Mouse (Mus musculus) limb, embryonic 14.5 days (tissue): ENCODE data around the gene Srgap1. TPM values are rescaled to one million over a fixed set of nuclear protein-coding genes. Genes with fewer than 3 reads are reported as not detected.

ENCODE experiments used
- ATAC-seq: fragments of 200-750 bp; cut with Nextera tagmentation; 2 replicates; pipeline ENCODE4 v1.8.0; 2017; ENCODE audit warnings: low read depth, moderate number of reproducible peaks, moderate TSS enrichment; ENCODE audit not compliant: low FRiP score
- DNase-seq: peaks from one replicate; pipeline ENCODE4 v3.0.0-alpha.2; 2015; ENCODE audit warnings: low spot score
- H3K27ac ChIP-seq: fragments of 300-500 bp; sonication (generic); replicated peaks from 2 replicates; pipeline ENCODE4 v1.5.1; 2014; ENCODE audit warnings: low read depth, mild to moderate bottlenecking, low read length, moderate library complexity, mixed read lengths
- H3K27me3 ChIP-seq: fragments of 300-500 bp; sonication (generic); 2 replicates; pipeline ENCODE4 v1.6.1; 2014; ENCODE audit warnings: low read length, mixed read lengths; ENCODE audit not compliant: control insufficient read depth, insufficient read depth
- H3K36me3 ChIP-seq: fragments of 300-500 bp; sonication (generic); 2 replicates; pipeline ENCODE4 v1.6.1; 2014; ENCODE audit warnings: mild to moderate bottlenecking, low read length, moderate library complexity, mixed read lengths; ENCODE audit not compliant: control insufficient read depth, insufficient read depth
- H3K4me1 ChIP-seq: fragments of 300-500 bp; sonication (generic); 2 replicates; pipeline ENCODE4 v1.6.1; 2014; ENCODE audit warnings: antibody characterized with exemption, low read length, mixed read lengths; ENCODE audit not compliant: control insufficient read depth, insufficient read depth
- H3K4me2 ChIP-seq: fragments of 300-500 bp; sonication (generic); replicated peaks from 2 replicates; pipeline ENCODE4 v1.6.1; 2014; ENCODE audit warnings: low read depth, mild to moderate bottlenecking, low read length, moderate library complexity; ENCODE audit not compliant: severe bottlenecking
- H3K4me3 ChIP-seq: fragments of 300-500 bp; sonication (generic); replicated peaks from 2 replicates; pipeline ENCODE4 v1.5.1; 2014; ENCODE audit warnings: low read length
- H3K9ac ChIP-seq: fragments of 300-500 bp; sonication (generic); 2 replicates; pipeline ENCODE4 v1.6.1; 2014; ENCODE audit warnings: mild to moderate bottlenecking, low read depth, low read length, moderate library complexity; ENCODE audit not compliant: severe bottlenecking
- H3K9me3 ChIP-seq: fragments of 300-500 bp; sonication (generic); 2 replicates; pipeline ENCODE4 v1.6.1; 2016; ENCODE audit warnings: low read length; ENCODE audit not compliant: control insufficient read depth
- POLR2A ChIP-seq: fragments of 200-500 bp; IDR thresholded peaks from 2 replicates; pipeline ENCODE4 v1.8.0; 2012; ENCODE audit warnings: inconsistent platforms, mild to moderate bottlenecking, moderate library complexity, borderline replicate concordance; ENCODE audit not compliant: insufficient read depth, insufficient read length; ENCODE audit errors: extremely low read depth
- WGBS: fragments of 180-500 bp; shearing (Covaris S2); extraction: QIAGEN DNeasy Blood & Tissue Kit; methylation state at CpG from one replicate; pipeline ENCODE4 v1.1.7; 2014; 5-methylcytosine and 5-hydroxymethylcytosine counted together
- polyA plus RNA-seq, 2 experiments: library from polyadenylated mRNA; depleted of rRNA in 1 of 2; stranded (reverse) in 1 of 2; unstranded in 1 of 2; fragments of >200 nt; fragmentation: Nextera tagmentation in 1 of 2; extraction: Ambion mirVana in 1 of 2; gene quantifications; 2 replicates each; pipeline versions ENCODE4 v1.2.1 to v1.2.3; 2012 to 2014

Srgap1 gene
- polyA plus RNA-seq, 2 experiments: 9.6 to 18.2 TPM

DNA sequence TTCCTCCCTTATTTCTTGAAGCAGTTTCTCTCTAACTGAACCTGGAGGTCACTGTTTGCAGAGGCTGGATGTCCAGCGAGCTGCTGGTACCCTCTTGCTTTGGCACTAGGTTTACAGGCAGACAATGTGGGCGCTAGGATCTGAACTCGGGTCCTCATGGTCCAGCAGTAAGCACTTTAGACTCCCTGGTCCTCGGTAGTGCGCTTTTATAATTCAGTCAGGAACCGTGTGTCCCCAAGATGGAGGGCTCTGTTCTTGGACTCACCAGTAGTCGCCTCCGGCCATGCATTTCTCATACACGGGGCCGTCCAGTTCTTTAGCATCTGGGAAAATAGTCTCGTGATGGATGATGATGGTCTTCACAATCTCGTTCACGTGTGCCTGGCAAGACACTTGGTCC, 242.6 kb downstream of the Srgap1 start:
- TF ChIP-seq POLR2A: no peak
- H3K36me3 ChIP-seq: peaks cover 31% of the 10 kb centered on the region
- no peak for ATAC-seq
- H3K27me3 ChIP-seq: no peaks in the 10 kb centered on the region
- no peaks in the 10 kb centered on the region for H3K9me3 ChIP-seq
- no peak overlapping the region for H3K4me3 ChIP-seq
- no peak overlapping the region for H3K9ac ChIP-seq
- no peaks in the 10 kb centered on the region for H3K4me1 ChIP-seq
- WGBS: 91% methylated on average over 13 of the region's 13 CpGs
- no peak overlapping the region for H3K4me2 ChIP-seq
- no peak overlapping the region for H3K27ac ChIP-seq
- no peak for DNase-seq

DNA sequence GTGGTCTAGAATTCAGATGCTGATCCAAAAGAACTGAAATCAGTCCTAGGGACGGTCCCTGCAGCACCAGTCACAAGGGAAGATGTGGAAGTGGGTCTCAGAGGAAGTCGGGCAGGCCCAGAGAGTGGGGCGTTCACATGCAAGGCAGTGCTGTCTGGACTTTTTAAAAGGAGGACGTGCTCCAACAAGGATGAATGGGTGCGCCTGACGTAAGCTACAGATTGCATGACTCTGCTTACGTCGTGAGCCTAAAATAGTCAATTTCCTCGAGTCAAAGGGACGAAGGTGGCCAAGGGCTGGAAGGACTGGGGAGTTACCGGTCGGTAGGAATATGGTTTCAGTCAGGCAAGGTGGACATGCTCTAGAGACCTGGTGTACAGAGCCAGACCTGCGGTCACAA, 247.1 kb downstream of the Srgap1 start:
- TF ChIP-seq POLR2A: no peak
- 95% methylated on average over 13 of the region's 13 CpGs for WGBS
- H3K36me3 ChIP-seq: peaks cover 39% of the 10 kb centered on the region

DNA sequence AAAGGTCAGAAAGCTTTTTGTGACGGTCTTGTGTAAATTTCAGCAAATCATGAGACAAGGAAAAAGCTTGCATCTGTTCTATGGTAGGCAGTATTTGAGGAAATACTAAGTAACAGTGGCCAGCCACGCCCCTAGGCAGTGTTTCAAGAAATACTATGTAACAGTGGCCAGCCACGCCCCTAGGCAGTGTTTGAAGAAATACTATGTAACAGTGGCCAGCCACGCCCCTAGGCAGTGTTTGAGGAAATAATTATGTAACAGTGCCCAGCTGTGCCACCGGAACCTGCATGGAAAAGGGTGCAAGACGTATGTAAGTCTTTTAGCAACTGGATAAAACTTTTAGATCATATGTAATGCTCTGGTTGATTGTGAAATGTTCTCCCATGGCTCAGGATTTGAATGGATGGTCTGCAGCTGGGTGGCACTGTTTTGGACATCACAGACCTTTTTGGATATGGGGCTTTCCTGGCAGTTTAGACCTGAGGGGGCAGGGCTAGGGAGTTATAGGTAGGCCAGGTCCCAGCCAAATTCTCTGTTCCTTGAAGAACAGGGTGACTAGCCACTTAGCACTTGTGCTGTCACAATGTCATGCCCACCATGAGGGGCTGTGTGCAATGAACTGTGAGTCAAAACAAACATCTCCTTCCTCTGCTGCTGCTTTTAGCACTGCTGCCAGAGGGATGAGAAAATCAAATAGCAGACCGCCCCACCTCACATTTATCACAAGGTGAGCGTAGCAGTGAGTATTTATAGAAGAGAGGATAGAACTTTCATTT, 250.9 kb downstream of the Srgap1 start:
- no peaks in the 10 kb centered on the region for H3K27me3 ChIP-seq
- no peak overlapping the region for H3K4me3 ChIP-seq
- H3K27ac ChIP-seq: no peak overlapping the region
- H3K4me2 ChIP-seq: no peak overlapping the region
- 67% methylated on average over 8 of the region's 8 CpGs for WGBS
- H3K4me1 ChIP-seq: no peaks in the 10 kb centered on the region
- TF ChIP-seq POLR2A: no peak
- peaks cover 37% of the 10 kb centered on the region for H3K36me3 ChIP-seq
- H3K9me3 ChIP-seq: no peaks in the 10 kb centered on the region
- DNase-seq: no peak
- no peak overlapping the region for H3K9ac ChIP-seq
- ATAC-seq: no peak

More for the DNA sequence above, 247.1 kb downstream of the Srgap1 start:
- Histone ChIP-seq H3K9me3 (no peaks in the 10 kb centered on the region), H3K4me2 (no peak overlapping the region), H3K4me1 (no peaks in the 10 kb centered on the region), H3K27me3 (no peaks in the 10 kb centered on the region), H3K9ac (no peak overlapping the region), H3K27ac (no peak overlapping the region), H3K4me3 (no peak overlapping the region)
- DNase-seq (no peak), ATAC-seq (no peak)

DNA sequence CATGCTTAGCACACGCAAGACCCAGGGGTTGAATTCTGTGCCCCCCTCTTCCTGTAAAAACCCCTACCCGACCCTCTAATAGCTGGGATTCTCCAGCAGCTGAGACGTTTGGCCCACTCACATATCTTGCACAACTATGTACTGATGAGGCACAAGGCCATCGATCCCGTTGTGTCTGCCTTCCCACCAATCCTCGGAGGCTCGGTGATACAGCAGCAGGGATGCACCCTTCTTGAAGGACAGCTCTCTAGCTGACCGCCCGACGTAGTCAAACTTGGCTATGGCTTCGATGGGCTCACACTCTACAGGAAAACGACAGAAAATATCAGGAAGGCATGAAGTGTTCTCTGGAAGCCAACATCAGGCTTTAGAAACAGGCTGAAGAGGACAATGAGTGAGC, 252.6 kb downstream of the Srgap1 start:
- Histone ChIP-seq H3K27ac (no peak overlapping the region), H3K4me2 (no peak overlapping the region), H3K4me1 (no peaks in the 10 kb centered on the region), H3K9ac (no peak overlapping the region), H3K9me3 (no peaks in the 10 kb centered on the region), H3K36me3 (peaks cover 33% of the 10 kb centered on the region), H3K27me3 (no peaks in the 10 kb centered on the region), H3K4me3 (no peak overlapping the region)
- DNase-seq (no peak), ATAC-seq (no peak)
- TF ChIP-seq POLR2A: no peak
- WGBS: 90% methylated on average over 12 of the region's 12 CpGs

DNA sequence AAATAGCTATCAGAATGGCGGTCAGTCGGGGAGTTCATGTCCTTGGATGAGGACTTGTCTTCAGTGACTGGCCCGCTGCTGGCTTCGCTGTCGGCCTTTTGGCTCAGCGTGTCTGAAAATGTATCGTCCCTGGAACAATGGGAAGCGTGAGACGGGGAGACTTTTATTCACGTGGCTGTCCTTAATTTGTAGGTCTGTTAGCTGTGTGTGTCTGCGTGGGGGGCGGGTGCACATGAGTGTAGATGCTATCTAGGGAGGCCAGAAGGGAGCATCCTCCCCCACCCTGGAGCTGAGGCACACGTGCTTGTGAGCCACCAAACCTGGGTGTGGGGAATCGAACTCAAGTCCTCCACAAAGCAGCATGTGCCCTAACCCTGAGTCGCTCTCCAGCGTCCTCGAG, 254.5 kb downstream of the Srgap1 start:
- Histone ChIP-seq H3K27me3 (no peaks in the 10 kb centered on the region), H3K4me2 (no peak overlapping the region), H3K9ac (no peak overlapping the region), H3K4me1 (no peaks in the 10 kb centered on the region), H3K4me3 (no peak overlapping the region), H3K36me3 (peaks cover 24% of the 10 kb centered on the region), H3K9me3 (no peaks in the 10 kb centered on the region), H3K27ac (no peak overlapping the region)
- DNase-seq (no peak), ATAC-seq (no peak)
- TF ChIP-seq POLR2A: no peak
- WGBS: 94% methylated on average over 17 of the region's 17 CpGs
